In genomic region chr7:126667495-126668090, GRCm38 (mm10) we compare ENCODE assay signal across 20 mouse cellular contexts. TPM values are rescaled to one million over a fixed set of nuclear protein-coding genes. Genes with fewer than 3 reads are reported as not detected.
A peak's percentile ranks its signal among the peaks of the same experiment; 100 is the strongest.
DNase-seq lines count a peak whose midpoint lies in the region; ATAC-seq and TF ChIP-seq lines count a peak whose summit lies in the region.
"Had no signal": no experiment of that assay in that cellular context is flagged by ENCODE, and none has a peak within 500 bp of the region (broad histone marks: within the 10 kb centered on the region; RNA-seq: fewer than 3 reads in every experiment).

No protein-coding gene starts in this region.

- ATAC-seq in embryonic facial prominence, embryonic 13.5 days (ENCODE audit: insufficient number of reproducible peaks, insufficient read depth, low FRiP score, low TSS enrichment, low read depth) = no peak
- ATAC-seq in kidney, embryonic 14.5 days (ENCODE audit: low FRiP score, low TSS enrichment) = no peak
- no peak for ATAC-seq in lung, postnatal 0 days
- peak; percentile 63 for ATAC-seq in megakaryocyte progenitor cell, adult 5-6 weeks (replicated peaks; ENCODE audit: poor library complexity)
- ATAC-seq: forebrain, embryonic 16.5 days; midbrain, embryonic 15.5 days had no signal

- no peak overlapping the region for H3K4me3 ChIP-seq in embryonic facial prominence, embryonic 13.5 days
- H3K4me3 ChIP-seq in embryonic facial prominence, embryonic 10.5 days = no peak overlapping the region
- H3K4me3 ChIP-seq in kidney, embryonic 14.5 days (ENCODE audit: low read length) = no peak overlapping the region
- H3K4me3 ChIP-seq in lung, postnatal 0 days (ENCODE audit: low read depth, low read length) = no peak overlapping the region
- H3K4me3 ChIP-seq: hindbrain, embryonic 13.5 days; liver, embryonic 13.5 days; midbrain, embryonic 15.5 days had no signal

- no peak overlapping the region for H3K4me2 ChIP-seq in embryonic facial prominence, embryonic 13.5 days
- no peak overlapping the region for H3K4me2 ChIP-seq in kidney, embryonic 14.5 days (replicated peaks; ENCODE audit: low read depth, low read length)
- H3K4me2 ChIP-seq in lung, postnatal 0 days (replicated peaks; ENCODE audit: low read depth, low read length) = no peak overlapping the region
- H3K4me2 ChIP-seq: hindbrain, embryonic 13.5 days; liver, embryonic 13.5 days; midbrain, embryonic 15.5 days had no signal

- peak overlapping the region; percentile 51; the same call in 1 of the 2 replicates for H3K27ac ChIP-seq in embryonic facial prominence, embryonic 13.5 days
- no peak overlapping the region for H3K27ac ChIP-seq in embryonic facial prominence, embryonic 10.5 days (replicated peaks)
- peak overlapping the region; percentile 51; the same call in 1 of the 2 replicates for H3K27ac ChIP-seq in kidney, embryonic 14.5 days (ENCODE audit: low read depth, low read length)
- H3K27ac ChIP-seq in lung, postnatal 0 days (ENCODE audit: low read length) = peak overlapping the region; percentile 81; the same call in 1 of the 2 replicates
- H3K27ac ChIP-seq: hindbrain, embryonic 13.5 days; liver, embryonic 13.5 days; midbrain, embryonic 15.5 days had no signal

- no peaks in the 10 kb centered on the region for H3K4me1 ChIP-seq in embryonic facial prominence, embryonic 13.5 days
- 0 out of 2 replicates have a peak, but pooled peaks cover 3% of the 10 kb centered on the region for H3K4me1 ChIP-seq in embryonic facial prominence, embryonic 10.5 days
- no peaks in the 10 kb centered on the region for H3K4me1 ChIP-seq in kidney, embryonic 14.5 days (ENCODE audit: control insufficient read depth, insufficient read depth, low read length)
- peaks cover 5% of the 10 kb centered on the region; the same call in 1 of the 2 replicates for H3K4me1 ChIP-seq in lung, postnatal 0 days (ENCODE audit: insufficient read depth, low read depth, low read length)
- H3K4me1 ChIP-seq: hindbrain, embryonic 13.5 days; midbrain, embryonic 15.5 days had no signal

- TF ChIP-seq EP300 in lung, postnatal 0 days (IDR thresholded peaks at IDR 0.05) = no peak

- no peak for TF ChIP-seq CTCF in lung, postnatal 0 days (IDR thresholded peaks at IDR 0.05)

- WGBS in embryonic facial prominence, embryonic 13.5 days = 89% methylated on average over 9 of the region's 9 CpGs
- 89% methylated on average over 9 of the region's 9 CpGs for WGBS in embryonic facial prominence, embryonic 10.5 days
- 76% methylated on average over 9 of the region's 9 CpGs for WGBS in kidney, embryonic 14.5 days
- 78% methylated on average over 9 of the region's 9 CpGs for WGBS in lung, postnatal 0 days

- no peaks in the 10 kb centered on the region for H3K27me3 ChIP-seq in embryonic facial prominence, embryonic 13.5 days
- no peaks in the 10 kb centered on the region for H3K27me3 ChIP-seq in embryonic facial prominence, embryonic 10.5 days (replicated peaks; ENCODE audit: low read depth, poor library complexity, severe bottlenecking)
- H3K27me3 ChIP-seq in kidney, embryonic 14.5 days (ENCODE audit: control insufficient read depth, insufficient read depth, low read length) = no peaks in the 10 kb centered on the region
- H3K27me3 ChIP-seq in lung, postnatal 0 days (replicated peaks; ENCODE audit: insufficient read depth, low read length) = no peaks in the 10 kb centered on the region
- H3K27me3 ChIP-seq: hindbrain, embryonic 13.5 days; liver, embryonic 13.5 days; megakaryocyte, embryonic 14.5 days; midbrain, embryonic 15.5 days had no signal

- no peak for DNase-seq in embryonic facial prominence, embryonic 10.5 days (ENCODE audit: low spot score)
- DNase-seq in kidney, postnatal 25 days = no peak
- DNase-seq in lung, postnatal 0 days (ENCODE audit: low spot score) = no peak
- DNase-seq in lung, postnatal 14 days = no peak
- DNase-seq in left cerebral cortex, adult 9 months (ENCODE audit: low spot score in 2 of 2) = no peak
- DNase-seq: cerebellum, postnatal 25 days; kidney, adult 11 months; kidney, postnatal 36 days; liver, embryonic 13.5 days; retina, postnatal 1 day; right cerebral cortex, postnatal 4 days; thymus, adult 18-20 months had no signal

- no peaks in the 10 kb centered on the region for H3K9me3 ChIP-seq in embryonic facial prominence, embryonic 13.5 days
- no peaks in the 10 kb centered on the region for H3K9me3 ChIP-seq in embryonic facial prominence, embryonic 10.5 days
- no peaks in the 10 kb centered on the region for H3K9me3 ChIP-seq in kidney, embryonic 14.5 days (ENCODE audit: control insufficient read depth, low read length)
- H3K9me3 ChIP-seq in lung, postnatal 0 days (ENCODE audit: low read length) = no peaks in the 10 kb centered on the region
- H3K9me3 ChIP-seq: hindbrain, embryonic 13.5 days; liver, embryonic 13.5 days; megakaryocyte, embryonic 14.5 days; midbrain, embryonic 15.5 days had no signal

- no peak overlapping the region for H3K9ac ChIP-seq in embryonic facial prominence, embryonic 13.5 days
- H3K9ac ChIP-seq in kidney, embryonic 14.5 days (ENCODE audit: low read depth, low read length) = no peak overlapping the region
- no peak overlapping the region for H3K9ac ChIP-seq in lung, postnatal 0 days (replicated peaks; ENCODE audit: low read depth)
- H3K9ac ChIP-seq: hindbrain, embryonic 13.5 days; liver, embryonic 13.5 days; midbrain, embryonic 15.5 days had no signal

- H3K36me3 ChIP-seq in embryonic facial prominence, embryonic 13.5 days = peaks cover 54% of the 10 kb centered on the region
- H3K36me3 ChIP-seq in embryonic facial prominence, embryonic 10.5 days (replicated peaks) = peaks cover 85% of the 10 kb centered on the region
- H3K36me3 ChIP-seq in kidney, embryonic 14.5 days (ENCODE audit: control insufficient read depth, insufficient read depth, low read length) = peaks cover 28% of the 10 kb centered on the region; the same call in 1 of the 2 replicates
- H3K36me3 ChIP-seq in lung, postnatal 0 days (ENCODE audit: insufficient read depth, low read length) = peaks cover 6% of the 10 kb centered on the region; the same call in 1 of the 2 replicates

RNA-seq across cellular contexts. Expression of gene Sult1a1, which starts 8.6 kb away (rescaled TPM):
- polyA plus RNA-seq in embryonic facial prominence, embryonic 13.5 days (2015; fragmentation: Nextera tagmentation; extraction: Ambion mirVana) = 4.3 and 4.4 TPM in 2 replicates
- 0.32 and 0.40 TPM in 2 replicates for polyA plus RNA-seq in embryonic facial prominence, embryonic 10.5 days (2016; fragmentation: Nextera tagmentation; extraction: Ambion mirVana)
- 5.2 and 6.3 TPM in 2 replicates for polyA plus RNA-seq in kidney, embryonic 14.5 days (2014; fragmentation: Nextera tagmentation; extraction: Ambion mirVana)
- polyA plus RNA-seq in lung, postnatal 0 days (2015; fragmentation: Nextera tagmentation; extraction: Ambion mirVana) = 57.1 and 58.4 TPM in 2 replicates
- total RNA-seq in megakaryocyte progenitor cell, adult 5-6 weeks (2015) = 1.7 and 3.2 TPM in 2 replicates
- total RNA-seq in megakaryocyte progenitor cell, adult 5-6 weeks (2017) = 1.0 and 3.6 TPM in 2 replicates
- total RNA-seq: MEL had no signal

RNA-seq across cellular contexts. Expression of gene Sgf29, which starts 18.5 kb away (rescaled TPM):
- 48.9 and 62.9 TPM in 2 replicates for polyA plus RNA-seq in embryonic facial prominence, embryonic 13.5 days (2015; fragmentation: Nextera tagmentation; extraction: Ambion mirVana)
- 64.6 and 65.6 TPM in 2 replicates for polyA plus RNA-seq in embryonic facial prominence, embryonic 10.5 days (2016; fragmentation: Nextera tagmentation; extraction: Ambion mirVana)
- polyA plus RNA-seq in kidney, embryonic 14.5 days (2014; fragmentation: Nextera tagmentation; extraction: Ambion mirVana) = 35.6 and 52.5 TPM in 2 replicates
- 42.9 and 49.5 TPM in 2 replicates for polyA plus RNA-seq in lung, postnatal 0 days (2015; fragmentation: Nextera tagmentation; extraction: Ambion mirVana)
- 65.7 and 74.6 TPM in 2 replicates for total RNA-seq in megakaryocyte progenitor cell, adult 5-6 weeks (2015)
- total RNA-seq in megakaryocyte progenitor cell, adult 5-6 weeks (2017) = 40.1 and 52.5 TPM in 2 replicates

RNA-seq across cellular contexts. Expression of gene Bola2, which starts 27.6 kb away (rescaled TPM):
- polyA plus RNA-seq in embryonic facial prominence, embryonic 13.5 days (2015; fragmentation: Nextera tagmentation; extraction: Ambion mirVana) = 105 and 139 TPM in 2 replicates
- polyA plus RNA-seq in embryonic facial prominence, embryonic 10.5 days (2016; fragmentation: Nextera tagmentation; extraction: Ambion mirVana) = 186 and 206 TPM in 2 replicates
- 145 and 184 TPM in 2 replicates for polyA plus RNA-seq in kidney, embryonic 14.5 days (2014; fragmentation: Nextera tagmentation; extraction: Ambion mirVana)
- 76.1 and 77.4 TPM in 2 replicates for polyA plus RNA-seq in lung, postnatal 0 days (2015; fragmentation: Nextera tagmentation; extraction: Ambion mirVana)
- 89.8 and 95.2 TPM in 2 replicates for total RNA-seq in megakaryocyte progenitor cell, adult 5-6 weeks (2015)
- total RNA-seq in megakaryocyte progenitor cell, adult 5-6 weeks (2017) = 168 and 218 TPM in 2 replicates

RNA-seq across cellular contexts. Expression of gene Slx1b, which starts 28.0 kb away (rescaled TPM):
- polyA plus RNA-seq in embryonic facial prominence, embryonic 13.5 days (2015; fragmentation: Nextera tagmentation; extraction: Ambion mirVana) = 14.0 and 15.0 TPM in 2 replicates
- polyA plus RNA-seq in embryonic facial prominence, embryonic 10.5 days (2016; fragmentation: Nextera tagmentation; extraction: Ambion mirVana) = 14.4 and 15.1 TPM in 2 replicates
- 7.7 and 8.1 TPM in 2 replicates for polyA plus RNA-seq in kidney, embryonic 14.5 days (2014; fragmentation: Nextera tagmentation; extraction: Ambion mirVana)
- polyA plus RNA-seq in lung, postnatal 0 days (2015; fragmentation: Nextera tagmentation; extraction: Ambion mirVana) = 9.2 and 10.4 TPM in 2 replicates
- 4.2 and 4.8 TPM in 2 replicates for total RNA-seq in megakaryocyte progenitor cell, adult 5-6 weeks (2015)
- total RNA-seq in megakaryocyte progenitor cell, adult 5-6 weeks (2017) = 4.6 and 4.7 TPM in 2 replicates

RNA-seq across cellular contexts. Expression of gene Nupr1, which starts 36.9 kb away (rescaled TPM):
- 5.5 and 6.1 TPM in 2 replicates for polyA plus RNA-seq in embryonic facial prominence, embryonic 13.5 days (2015; fragmentation: Nextera tagmentation; extraction: Ambion mirVana)
- polyA plus RNA-seq in embryonic facial prominence, embryonic 10.5 days (2016; fragmentation: Nextera tagmentation; extraction: Ambion mirVana) = 0.92 and 1.2 TPM in 2 replicates
- polyA plus RNA-seq in kidney, embryonic 14.5 days (2014; fragmentation: Nextera tagmentation; extraction: Ambion mirVana) = 2.4 and 2.6 TPM in 2 replicates
- polyA plus RNA-seq in lung, postnatal 0 days (2015; fragmentation: Nextera tagmentation; extraction: Ambion mirVana) = 266 and 308 TPM in 2 replicates
- 0.17 and 1.6 TPM in 2 replicates for total RNA-seq in megakaryocyte progenitor cell, adult 5-6 weeks (2015)
- 0.92 and 1.3 TPM in 2 replicates for total RNA-seq in megakaryocyte progenitor cell, adult 5-6 weeks (2017)
